Comparison of ENCODE assay signal across 8 mouse cellular contexts in the genomic region with DNA sequence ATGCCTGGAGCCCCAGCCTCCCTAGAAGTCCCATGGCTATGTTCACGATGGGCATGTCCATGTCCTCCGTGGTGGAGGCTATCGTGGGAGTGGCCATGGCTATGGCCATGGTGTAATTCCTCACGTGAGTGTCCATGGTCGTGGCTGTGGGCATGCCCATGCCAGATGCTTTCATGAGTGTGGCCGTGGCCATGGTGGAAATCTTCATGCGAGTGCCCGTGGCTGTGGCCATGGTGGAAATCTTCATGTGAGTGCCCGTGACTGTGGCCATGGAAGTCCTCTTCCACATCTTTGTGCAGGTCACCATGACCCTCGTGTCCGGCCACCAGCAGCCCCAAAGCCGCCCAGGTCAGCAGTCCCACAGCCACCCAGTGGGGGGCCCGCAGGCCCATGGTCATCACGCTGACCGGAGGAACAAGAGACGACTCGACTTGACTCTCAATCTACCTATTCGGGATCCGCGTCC. TPM values are rescaled to one million over a fixed set of nuclear protein-coding genes. Genes with fewer than 3 reads are reported as not detected.
DNase-seq lines count a peak whose midpoint lies in the region; ATAC-seq and TF ChIP-seq lines count a peak whose summit lies in the region.

No protein-coding gene starts in this region.

- peak overlapping the region; percentile 95 for H3K9ac ChIP-seq in hindbrain, embryonic 16.5 days (ENCODE audit: low read depth, low read length)
- peak overlapping the region; percentile 90 for H3K9ac ChIP-seq in midbrain, embryonic 16.5 days (ENCODE audit: low read depth, low read length)

- no peaks in the 10 kb centered on the region for H3K36me3 ChIP-seq in testis, adult 2 months (ENCODE audit: control insufficient read depth, insufficient read depth, low read length)
- H3K36me3 ChIP-seq in hindbrain, embryonic 16.5 days (ENCODE audit: control insufficient read depth, insufficient read depth, low read length): peaks cover 27% of the 10 kb centered on the region
- peaks cover 14% of the 10 kb centered on the region for H3K36me3 ChIP-seq in midbrain, embryonic 16.5 days (ENCODE audit: control insufficient read depth, insufficient read depth, low read length)

- peak overlapping the region; percentile 97 for H3K4me2 ChIP-seq in hindbrain, embryonic 16.5 days (ENCODE audit: low read length)
- H3K4me2 ChIP-seq in midbrain, embryonic 16.5 days (ENCODE audit: low read length): peak overlapping the region; percentile 78

- H3K9me3 ChIP-seq in hindbrain, embryonic 16.5 days (ENCODE audit: control insufficient read depth, low read length): no peaks in the 10 kb centered on the region
- H3K9me3 ChIP-seq in midbrain, embryonic 16.5 days (replicated peaks; ENCODE audit: control insufficient read depth, low read length, poor library complexity, severe bottlenecking): no peaks in the 10 kb centered on the region

- peak overlapping the region; percentile 82 for H3K4me3 ChIP-seq in testis, adult 2 months (ENCODE audit: control insufficient read depth, low read depth, low read length)
- H3K4me3 ChIP-seq in hindbrain, embryonic 16.5 days (ENCODE audit: low read length): peak overlapping the region; percentile 90
- H3K4me3 ChIP-seq in midbrain, embryonic 16.5 days (ENCODE audit: low read depth, low read length): peak overlapping the region; percentile 81

- H3K4me1 ChIP-seq in testis, adult 2 months (ENCODE audit: control insufficient read depth, insufficient read depth, low read length): peaks cover 41% of the 10 kb centered on the region
- peaks cover 55% of the 10 kb centered on the region for H3K4me1 ChIP-seq in hindbrain, embryonic 16.5 days (ENCODE audit: control insufficient read depth, insufficient read depth, low read depth, low read length)
- peaks cover 50% of the 10 kb centered on the region for H3K4me1 ChIP-seq in midbrain, embryonic 16.5 days (ENCODE audit: control insufficient read depth, insufficient read depth, low read length)

- 3% methylated on average over 20 of the region's 20 CpGs for WGBS in hindbrain, embryonic 16.5 days
- 3% methylated on average over 20 of the region's 20 CpGs for WGBS in midbrain, embryonic 16.5 days

- peak overlapping the region; percentile 58 for H3K27ac ChIP-seq in testis, adult 2 months (ENCODE audit: control insufficient read depth, insufficient read depth, low read depth, low read length)
- peak overlapping the region; percentile 98 for H3K27ac ChIP-seq in hindbrain, embryonic 16.5 days (ENCODE audit: low read depth, low read length)
- peak overlapping the region; percentile 98 for H3K27ac ChIP-seq in midbrain, embryonic 16.5 days (ENCODE audit: low read length)

- no peak for TF ChIP-seq POLR2A in testis, adult 2 months (IDR thresholded peaks at IDR 0.05; ENCODE audit: control insufficient read depth, low read depth, low read length)

- peak; percentile 30 to 54 for DNase-seq in frontal cortex, postnatal 14 days (ENCODE audit: low spot score in 2 of 2)
- no peak for DNase-seq in frontal cortex, adult 2 months (ENCODE audit: extremely low spot score in 1 of 2, low spot score in 1 of 2)
- no peak for DNase-seq in testis, postnatal 10 days (ENCODE audit: low spot score)
- no peak for DNase-seq in T-cell, adult 2 months (ENCODE audit: low spot score)
- no peak for DNase-seq in urinary bladder, adult 18-20 months (ENCODE audit: low spot score in 2 of 2)

- ATAC-seq in hindbrain, embryonic 16.5 days: no peak
- no peak for ATAC-seq in midbrain, embryonic 16.5 days

- no peaks in the 10 kb centered on the region for H3K27me3 ChIP-seq in testis, adult 2 months (ENCODE audit: control insufficient read depth, insufficient read depth, low read length)
- H3K27me3 ChIP-seq in hindbrain, embryonic 16.5 days (replicated peaks; ENCODE audit: control insufficient read depth, insufficient read depth, low read length): no peaks in the 10 kb centered on the region
- H3K27me3 ChIP-seq in midbrain, embryonic 16.5 days (ENCODE audit: control insufficient read depth, insufficient read depth, low read depth, low read length): no peaks in the 10 kb centered on the region

- TF ChIP-seq CTCF in testis, adult 2 months (IDR thresholded peaks at IDR 0.05; ENCODE audit: control insufficient read depth, insufficient read depth, insufficient replicate concordance, low read depth, low read length): no peak

RNA-seq across cellular contexts. Expression of a gene that starts 0.6 kb away (rescaled TPM):
- 101 and 102 TPM in 2 replicates for polyA plus RNA-seq in frontal cortex, adult 2 months (2012; rRNA removed)
- 33.4 and 36.3 TPM in 2 replicates for polyA plus RNA-seq in testis, adult 2 months (2012; rRNA removed)
- polyA plus RNA-seq in hindbrain, embryonic 16.5 days (2015; fragmentation: Nextera tagmentation; extraction: Ambion mirVana): 180 and 186 TPM in 2 replicates
- 163 and 175 TPM in 2 replicates for polyA plus RNA-seq in midbrain, embryonic 16.5 days (2015; fragmentation: Nextera tagmentation; extraction: Ambion mirVana)

RNA-seq across cellular contexts. Expression of a gene that starts 0.7 kb away (rescaled TPM):
- 69.5 and 79.4 TPM in 2 replicates for polyA plus RNA-seq in frontal cortex, adult 2 months (2012; rRNA removed)
- 25.5 and 28.0 TPM in 2 replicates for polyA plus RNA-seq in testis, adult 2 months (2012; rRNA removed)
- polyA plus RNA-seq in hindbrain, embryonic 16.5 days (2015; fragmentation: Nextera tagmentation; extraction: Ambion mirVana): 53.3 and 54.1 TPM in 2 replicates
- polyA plus RNA-seq in midbrain, embryonic 16.5 days (2015; fragmentation: Nextera tagmentation; extraction: Ambion mirVana): 54.0 and 55.9 TPM in 2 replicates

RNA-seq across cellular contexts. Expression of a gene that starts 3.0 kb away (rescaled TPM):
- polyA plus RNA-seq in frontal cortex, adult 2 months (2012; rRNA removed): 84.6 and 87.2 TPM in 2 replicates
- polyA plus RNA-seq in testis, adult 2 months (2012; rRNA removed): 24.5 and 25.0 TPM in 2 replicates
- polyA plus RNA-seq in hindbrain, embryonic 16.5 days (2015; fragmentation: Nextera tagmentation; extraction: Ambion mirVana): 69.5 and 74.1 TPM in 2 replicates
- 60.1 and 61.3 TPM in 2 replicates for polyA plus RNA-seq in midbrain, embryonic 16.5 days (2015; fragmentation: Nextera tagmentation; extraction: Ambion mirVana)

RNA-seq across cellular contexts. Expression of a gene that starts 6.4 kb away (rescaled TPM):
- 80.9 and 89.6 TPM in 2 replicates for polyA plus RNA-seq in frontal cortex, adult 2 months (2012; rRNA removed)
- 27.8 and 31.4 TPM in 2 replicates for polyA plus RNA-seq in testis, adult 2 months (2012; rRNA removed)
- polyA plus RNA-seq in hindbrain, embryonic 16.5 days (2015; fragmentation: Nextera tagmentation; extraction: Ambion mirVana): 17.3 and 18.5 TPM in 2 replicates
- 17.9 and 18.2 TPM in 2 replicates for polyA plus RNA-seq in midbrain, embryonic 16.5 days (2015; fragmentation: Nextera tagmentation; extraction: Ambion mirVana)

RNA-seq across cellular contexts. Expression of a gene that starts 8.3 kb away (rescaled TPM):
- 10.0 and 10.7 TPM in 2 replicates for polyA plus RNA-seq in frontal cortex, adult 2 months (2012; rRNA removed)
- 2.4 and 2.8 TPM in 2 replicates for polyA plus RNA-seq in testis, adult 2 months (2012; rRNA removed)
- polyA plus RNA-seq in hindbrain, embryonic 16.5 days (2015; fragmentation: Nextera tagmentation; extraction: Ambion mirVana): 4.7 and 6.7 TPM in 2 replicates
- polyA plus RNA-seq in midbrain, embryonic 16.5 days (2015; fragmentation: Nextera tagmentation; extraction: Ambion mirVana): 3.6 and 4.4 TPM in 2 replicates

Comparison
In these comparisons a context has a peak if more than half of its experiments do, and no peak if none do; other contexts are left out.
1. DNase-seq: peak in frontal cortex, postnatal 14 days (2 of 2); none in frontal cortex, adult 2 months (0 of 2), testis, postnatal 10 days (single experiment), T-cell, adult 2 months (single experiment) and urinary bladder, adult 18-20 months (0 of 2).
2. Peak in every context shown above with its lines, with median percentiles within 50 percentile points of each other: H3K27ac ChIP-seq and H3K4me3 ChIP-seq.